Mouse (Mus musculus): ENCODE measurements at regions not wholly inside any gene's neighbourhood (a gene's known extent, or its start where the extent isn't known, plus 50 kb on each side); places are given as distances from the start of the nearest gene placed in this dataset.
"Not testable (repeated sequence)": the region's sequence is repeated elsewhere in the genome, so short reads cannot be mapped to it uniquely, and the experiment has no call there.

DNA sequence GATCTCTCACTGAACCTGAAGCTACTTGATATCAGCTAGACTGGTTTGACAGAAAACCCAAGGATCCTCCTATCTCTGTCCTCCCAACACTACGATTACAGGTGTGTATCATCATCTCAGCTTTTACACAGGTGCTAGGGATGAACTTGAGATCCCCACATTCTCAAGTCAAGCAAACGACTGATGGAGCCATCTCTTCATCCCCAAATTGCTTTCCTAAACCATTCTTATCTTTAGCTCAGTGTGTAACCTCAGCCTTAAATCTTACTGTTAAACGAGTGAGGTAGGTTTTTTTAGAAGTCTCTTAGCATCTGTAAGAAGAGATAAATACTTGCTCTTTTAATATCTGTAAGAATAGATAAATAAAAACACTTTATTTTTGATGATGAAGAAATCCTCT is 242.2 kb upstream of the Zfp960 start:
- H3K4me2 ChIP-seq: no peak overlapping the region
- 81% methylated on average over 3 of the region's 3 CpGs for WGBS
- ATAC-seq (ENCODE audit: low FRiP score): no peak

DNA sequence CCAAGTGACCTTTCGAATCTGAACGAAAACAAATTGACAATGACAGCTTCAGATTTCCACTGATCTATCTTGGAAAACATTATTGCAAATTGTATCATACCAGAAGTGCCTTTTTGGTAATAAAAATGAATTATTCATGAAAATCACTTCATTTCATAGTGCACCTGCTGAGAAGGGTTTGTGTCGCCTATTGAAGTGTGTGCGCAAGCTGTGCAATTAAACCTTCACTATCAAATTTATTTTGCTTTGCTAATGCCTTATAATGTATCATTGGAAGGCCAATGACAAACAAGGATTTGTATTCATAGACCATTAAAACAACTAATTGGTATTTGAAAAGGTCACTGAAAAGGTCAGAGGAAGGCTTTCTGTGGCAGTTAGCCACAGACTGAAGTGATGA is 224.8 kb upstream of the Zfp960 start:
- no peaks in the 10 kb centered on the region for H3K27me3 ChIP-seq (ENCODE audit: control insufficient read depth, insufficient read depth, low read length)
- H3K27ac ChIP-seq (ENCODE audit: low read depth, low read length): no peak overlapping the region
- no peaks in the 10 kb centered on the region for H3K36me3 ChIP-seq (ENCODE audit: control insufficient read depth, insufficient read depth, low read length)
- ATAC-seq (ENCODE audit: low FRiP score) (no peak), DNase-seq (ENCODE audit: low spot score, missing footprints) (no peak)
- WGBS: 91% methylated on average over 4 of the region's 4 CpGs
- no peak overlapping the region for H3K4me3 ChIP-seq (ENCODE audit: low read depth, low read length)
- no peak overlapping the region for H3K4me2 ChIP-seq
- no peaks in the 10 kb centered on the region for H3K4me1 ChIP-seq (ENCODE audit: control insufficient read depth, insufficient read depth, low read length)
- H3K9ac ChIP-seq (ENCODE audit: low read length): no peak overlapping the region
- no peaks in the 10 kb centered on the region for H3K9me3 ChIP-seq (ENCODE audit: control insufficient read depth, low read length)

More for the DNA sequence above, 242.2 kb upstream of the Zfp960 start:
- H3K9me3 ChIP-seq (ENCODE audit: control insufficient read depth, low read length): no peaks in the 10 kb centered on the region
- no peaks in the 10 kb centered on the region for H3K27me3 ChIP-seq (ENCODE audit: control insufficient read depth, insufficient read depth, low read length)
- DNase-seq (ENCODE audit: low spot score, missing footprints): no peak
- H3K27ac ChIP-seq (ENCODE audit: low read depth, low read length): no peak overlapping the region
- no peaks in the 10 kb centered on the region for H3K36me3 ChIP-seq (ENCODE audit: control insufficient read depth, insufficient read depth, low read length)
- H3K4me1 ChIP-seq (ENCODE audit: control insufficient read depth, insufficient read depth, low read length): no peaks in the 10 kb centered on the region
- H3K4me3 ChIP-seq (ENCODE audit: low read depth, low read length): no peak overlapping the region
- no peak overlapping the region for H3K9ac ChIP-seq (ENCODE audit: low read length)

DNA sequence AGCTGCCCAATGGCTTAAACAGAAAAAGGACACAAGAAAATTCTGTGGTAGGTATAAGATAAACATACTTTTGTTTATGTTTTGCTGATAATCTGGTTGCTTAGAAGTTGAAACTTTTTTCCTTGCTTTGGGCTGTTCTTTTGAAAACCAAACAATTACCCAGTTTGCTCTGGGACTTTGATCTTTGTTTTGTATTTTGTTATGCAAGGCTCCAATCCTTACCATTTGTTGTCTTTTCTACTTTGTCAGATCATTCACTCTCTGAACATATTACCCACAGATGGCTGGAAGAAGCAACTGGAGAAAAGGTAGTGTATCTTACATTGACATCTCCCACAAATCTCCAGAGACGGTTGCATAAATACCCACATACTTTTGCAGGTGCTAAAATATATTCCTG is 203.1 kb upstream of the Zfp960 start:
- no peak overlapping the region for H3K4me3 ChIP-seq (ENCODE audit: low read depth, low read length)
- no peak for DNase-seq (ENCODE audit: low spot score, missing footprints)
- WGBS: 56% methylated on average over 1 of the region's 1 CpGs
- H3K9me3 ChIP-seq (ENCODE audit: control insufficient read depth, low read length): no peaks in the 10 kb centered on the region
- ATAC-seq (ENCODE audit: low FRiP score): no peak
- no peaks in the 10 kb centered on the region for H3K27me3 ChIP-seq (ENCODE audit: control insufficient read depth, insufficient read depth, low read length)
- H3K4me1 ChIP-seq (ENCODE audit: control insufficient read depth, insufficient read depth, low read length): no peaks in the 10 kb centered on the region
- H3K36me3 ChIP-seq (ENCODE audit: control insufficient read depth, insufficient read depth, low read length): no peaks in the 10 kb centered on the region
- no peak overlapping the region for H3K27ac ChIP-seq (ENCODE audit: low read depth, low read length)
- no peak overlapping the region for H3K9ac ChIP-seq (ENCODE audit: low read length)
- H3K4me2 ChIP-seq: no peak overlapping the region

DNA sequence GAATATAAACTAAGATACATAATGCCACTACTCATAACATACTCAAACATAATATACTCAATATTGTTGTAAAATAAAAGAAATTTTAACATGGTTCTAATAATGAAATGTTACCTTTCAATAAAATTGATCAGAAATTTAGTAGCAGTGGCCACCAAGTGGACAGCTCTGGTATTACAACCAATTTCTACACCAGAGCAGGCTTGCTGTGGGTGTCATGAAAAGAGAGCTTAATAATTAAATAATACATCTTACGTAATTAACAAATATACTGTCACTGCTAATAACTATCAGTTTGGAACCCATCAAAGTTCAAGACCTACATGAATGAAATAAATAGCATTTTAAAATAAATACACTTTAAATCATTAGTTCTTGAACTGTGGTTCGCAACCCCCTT is 163.1 kb upstream of the Zfp960 start:
- ATAC-seq (ENCODE audit: low FRiP score) (no peak), DNase-seq (ENCODE audit: low spot score, missing footprints) (peak; percentile 93)
- H3K36me3 ChIP-seq (ENCODE audit: control insufficient read depth, insufficient read depth, low read length): no peaks in the 10 kb centered on the region
- no peak overlapping the region for H3K4me3 ChIP-seq (ENCODE audit: low read depth, low read length)
- H3K4me1 ChIP-seq (ENCODE audit: control insufficient read depth, insufficient read depth, low read length): no peaks in the 10 kb centered on the region
- H3K4me2 ChIP-seq: no peak overlapping the region
- H3K27me3 ChIP-seq (ENCODE audit: control insufficient read depth, insufficient read depth, low read length): no peaks in the 10 kb centered on the region
- H3K27ac ChIP-seq (ENCODE audit: low read depth, low read length): no peak overlapping the region
- WGBS: 71% methylated on average over 2 of the region's 2 CpGs
- no peak overlapping the region for H3K9ac ChIP-seq (ENCODE audit: low read length)
- no peaks in the 10 kb centered on the region for H3K9me3 ChIP-seq (ENCODE audit: control insufficient read depth, low read length)

DNA sequence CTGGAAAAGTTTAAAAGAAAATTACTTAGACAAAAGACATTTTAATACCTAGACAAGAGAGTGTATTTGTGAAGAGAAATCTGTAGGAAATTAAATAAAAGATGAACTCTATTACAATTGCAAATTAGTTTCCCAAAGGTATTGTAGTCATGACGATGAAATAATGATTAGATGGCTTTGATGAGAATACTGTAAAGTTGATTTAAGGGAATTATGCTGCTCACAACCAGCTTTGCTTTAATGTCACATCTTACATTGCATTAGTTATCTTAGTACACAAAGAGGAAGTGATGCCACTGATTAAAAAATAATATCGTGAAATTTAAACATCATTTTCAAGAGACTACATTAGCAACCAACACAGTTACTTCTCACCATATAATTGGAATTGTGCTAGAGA is 145.7 kb upstream of the Zfp960 start:
- ATAC-seq (ENCODE audit: low FRiP score) (no peak), DNase-seq (ENCODE audit: low spot score, missing footprints) (no peak)
- Histone ChIP-seq H3K27ac (ENCODE audit: low read depth, low read length) (no peak overlapping the region), H3K4me2 (no peak overlapping the region), H3K4me3 (ENCODE audit: low read depth, low read length) (no peak overlapping the region), H3K27me3 (ENCODE audit: control insufficient read depth, insufficient read depth, low read length) (no peaks in the 10 kb centered on the region), H3K36me3 (ENCODE audit: control insufficient read depth, insufficient read depth, low read length) (no peaks in the 10 kb centered on the region), H3K9me3 (ENCODE audit: control insufficient read depth, low read length) (no peaks in the 10 kb centered on the region), H3K4me1 (ENCODE audit: control insufficient read depth, insufficient read depth, low read length) (no peaks in the 10 kb centered on the region), H3K9ac (ENCODE audit: low read length) (no peak overlapping the region)
- 84% methylated on average over 2 of the region's 2 CpGs for WGBS

DNA sequence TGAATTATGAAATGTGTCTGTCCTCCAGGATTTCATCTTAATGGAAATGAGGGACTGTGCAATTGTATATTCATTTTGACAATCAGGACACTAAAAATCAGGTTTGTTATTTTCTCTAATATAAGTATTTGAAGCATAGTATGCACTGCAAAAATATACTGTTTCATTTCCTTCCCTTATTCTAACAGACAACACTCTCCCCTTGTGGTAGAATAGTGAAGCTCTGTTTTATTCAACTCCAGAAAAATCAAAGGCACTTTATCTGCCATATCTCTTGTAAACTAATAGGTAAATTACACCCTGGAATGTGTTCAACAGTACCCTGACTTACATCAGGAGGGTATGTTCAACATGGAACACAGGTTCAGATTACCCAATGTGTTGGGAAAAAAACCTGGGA is 137.7 kb upstream of the Zfp960 start:
- ATAC-seq (ENCODE audit: low FRiP score) (no peak), DNase-seq (ENCODE audit: low spot score, missing footprints) (no peak)
- Histone ChIP-seq H3K27ac (ENCODE audit: low read depth, low read length) (no peak overlapping the region), H3K4me2 (no peak overlapping the region), H3K9me3 (ENCODE audit: control insufficient read depth, low read length) (no peaks in the 10 kb centered on the region), H3K27me3 (ENCODE audit: control insufficient read depth, insufficient read depth, low read length) (no peaks in the 10 kb centered on the region), H3K4me1 (ENCODE audit: control insufficient read depth, insufficient read depth, low read length) (no peaks in the 10 kb centered on the region), H3K36me3 (ENCODE audit: control insufficient read depth, insufficient read depth, low read length) (no peaks in the 10 kb centered on the region), H3K4me3 (ENCODE audit: low read depth, low read length) (no peak overlapping the region), H3K9ac (ENCODE audit: low read length) (no peak overlapping the region)

DNA sequence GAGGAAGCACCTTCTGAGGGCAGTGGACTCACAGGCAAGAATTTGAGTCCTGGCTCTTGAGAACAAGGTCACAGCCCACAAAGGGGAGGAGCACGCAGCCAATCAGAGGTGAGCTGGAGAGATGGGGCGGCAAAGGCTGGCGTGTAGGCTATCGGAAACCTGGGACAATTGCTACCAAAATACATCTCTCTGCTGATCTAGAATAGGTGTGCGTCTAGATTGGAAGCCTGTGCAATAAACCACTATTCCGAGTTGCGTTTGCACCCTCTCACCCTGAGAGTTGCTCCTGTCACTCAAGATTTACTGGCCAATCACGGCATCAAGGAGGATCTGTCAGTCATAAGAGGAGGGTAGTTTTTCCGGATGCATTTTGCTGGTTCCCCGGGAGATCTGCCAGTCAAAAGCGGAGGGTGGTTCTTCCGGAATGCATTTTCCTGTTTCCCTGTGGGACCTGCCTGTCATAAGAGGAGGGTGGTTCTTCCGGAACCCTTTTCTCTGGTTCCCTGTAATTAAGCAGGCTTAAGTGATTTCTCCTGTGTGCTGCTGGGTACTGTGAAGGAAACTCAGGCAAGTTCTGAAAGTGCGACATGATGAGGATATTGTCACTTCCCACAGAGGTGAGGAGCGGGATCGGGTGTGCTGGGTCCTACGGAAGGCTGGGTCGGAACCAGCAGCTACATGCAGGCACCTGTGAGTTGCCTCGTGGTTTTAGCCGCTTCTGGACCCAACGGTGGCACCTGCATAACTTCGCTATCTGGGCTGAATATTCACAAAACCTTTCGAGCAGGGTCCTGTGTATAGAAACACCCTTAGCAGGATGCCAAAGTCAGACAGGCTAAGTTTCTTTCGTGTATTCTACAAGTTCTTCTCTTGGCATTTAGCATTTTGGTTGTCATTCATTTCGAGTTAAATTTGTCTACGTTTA is 112.6 kb upstream of the Zfp960 start:
- ATAC-seq (ENCODE audit: low FRiP score) (peak; percentile 100), DNase-seq (ENCODE audit: low spot score, missing footprints) (peak; percentile 96)
- H3K9me3 ChIP-seq (ENCODE audit: control insufficient read depth, low read length); H3K27ac ChIP-seq (ENCODE audit: low read depth, low read length); H3K27me3 ChIP-seq (ENCODE audit: control insufficient read depth, insufficient read depth, low read length); H3K4me1 ChIP-seq (ENCODE audit: control insufficient read depth, insufficient read depth, low read length); H3K36me3 ChIP-seq (ENCODE audit: control insufficient read depth, insufficient read depth, low read length): not testable (repeated sequence)
- H3K4me2 ChIP-seq: peak overlapping the region; percentile 30
- peak overlapping the region; percentile 42; the same call in 1 of the 2 replicates for H3K9ac ChIP-seq (ENCODE audit: low read length)
- WGBS: 4% methylated on average over 22 of the region's 26 CpGs
- peak overlapping the region; percentile 39 for H3K4me3 ChIP-seq (ENCODE audit: low read depth, low read length)

DNA sequence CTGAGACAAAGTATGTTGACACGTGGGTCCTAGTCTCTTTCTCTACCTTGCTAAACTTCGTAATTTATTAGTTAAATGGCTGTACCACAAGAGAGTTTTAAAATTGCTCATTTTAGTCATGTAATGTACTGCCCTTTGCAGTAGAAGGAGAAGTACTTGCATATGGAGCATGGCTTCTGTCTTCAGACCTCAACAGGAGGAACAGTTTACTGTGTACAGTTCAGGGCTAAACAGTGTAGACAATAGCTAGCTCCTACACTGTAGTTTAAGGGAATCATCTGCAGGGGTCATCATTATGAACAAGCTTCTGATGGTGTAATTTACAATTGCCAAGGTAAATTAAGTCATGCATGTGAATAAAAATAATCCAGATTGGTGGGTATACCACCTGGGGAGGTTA is 111.8 kb upstream of the Zfp960 start:
- H3K36me3 ChIP-seq (ENCODE audit: control insufficient read depth, insufficient read depth, low read length); H3K9ac ChIP-seq (ENCODE audit: low read length); H3K9me3 ChIP-seq (ENCODE audit: control insufficient read depth, low read length); ATAC-seq (ENCODE audit: low FRiP score); H3K27ac ChIP-seq (ENCODE audit: low read depth, low read length); DNase-seq (ENCODE audit: low spot score, missing footprints); H3K4me3 ChIP-seq (ENCODE audit: low read depth, low read length); H3K4me1 ChIP-seq (ENCODE audit: control insufficient read depth, insufficient read depth, low read length); H3K27me3 ChIP-seq (ENCODE audit: control insufficient read depth, insufficient read depth, low read length): not testable (repeated sequence)
- peak overlapping the region; percentile 30; the same call in 1 of the 2 replicates for H3K4me2 ChIP-seq
- WGBS: 40% methylated on average over 2 of the region's 2 CpGs

DNA sequence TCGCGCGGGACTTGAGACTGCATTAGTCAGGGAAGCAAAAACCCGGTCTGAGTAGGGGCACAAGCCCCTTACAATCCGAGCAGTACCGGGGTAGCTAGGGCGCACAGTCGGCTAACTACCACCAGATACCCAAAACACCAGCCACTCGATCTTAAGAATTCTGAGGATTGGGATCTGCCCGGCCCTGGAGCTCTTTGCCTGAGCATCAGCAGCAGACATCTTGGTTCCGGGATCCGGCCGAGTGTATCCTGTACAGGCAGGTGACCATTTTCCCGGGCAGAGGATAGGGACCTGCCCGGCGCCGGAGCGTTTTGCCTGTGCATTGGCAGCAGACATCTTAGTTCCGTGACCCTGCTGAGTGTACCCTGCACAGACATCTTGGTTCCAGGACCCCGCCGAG is 66.7 kb upstream of the Zfp960 start:
- H3K4me2 ChIP-seq; H3K4me1 ChIP-seq (ENCODE audit: control insufficient read depth, insufficient read depth, low read length); H3K27ac ChIP-seq (ENCODE audit: low read depth, low read length); H3K9me3 ChIP-seq (ENCODE audit: control insufficient read depth, low read length); H3K27me3 ChIP-seq (ENCODE audit: control insufficient read depth, insufficient read depth, low read length); H3K36me3 ChIP-seq (ENCODE audit: control insufficient read depth, insufficient read depth, low read length); H3K9ac ChIP-seq (ENCODE audit: low read length); DNase-seq (ENCODE audit: low spot score, missing footprints); ATAC-seq (ENCODE audit: low FRiP score); H3K4me3 ChIP-seq (ENCODE audit: low read depth, low read length): not testable (repeated sequence)
- WGBS: 82% methylated on average over 21 of the region's 21 CpGs

Data from midbrain, embryonic 11.5 days (tissue).